Mouse (Mus musculus) kidney, embryonic 16.5 days (tissue): ENCODE results near the gene Gm45799. TPM values are rescaled to one million over a fixed set of nuclear protein-coding genes. Genes with fewer than 3 reads are reported as not detected.
A peak's percentile ranks its signal among the peaks of the same experiment; 100 is the strongest.

Experiments used
- ATAC-seq: fragments of 200-750 bp; cut with Nextera tagmentation; 2 replicates; pipeline ENCODE4 v1.8.0; 2017; ENCODE audit warnings: moderate TSS enrichment; ENCODE audit not compliant: low FRiP score, low TSS enrichment
- H3K27ac ChIP-seq: fragments of 300-500 bp; sonication (generic); 2 replicates; pipeline ENCODE4 v1.5.1; 2014; ENCODE audit warnings: low read length
- H3K27me3 ChIP-seq: fragments of 300-500 bp; sonication (generic); 2 replicates; pipeline ENCODE4 v1.6.1; 2014; ENCODE audit warnings: low read length, control low read depth, mixed read lengths; ENCODE audit not compliant: insufficient read depth
- H3K36me3 ChIP-seq: fragments of 300-500 bp; sonication (generic); 2 replicates; pipeline ENCODE4 v1.6.1; 2014; ENCODE audit warnings: low read length, control low read depth, mixed read lengths; ENCODE audit not compliant: insufficient read depth
- H3K4me1 ChIP-seq: fragments of 300-500 bp; sonication (generic); 2 replicates; pipeline ENCODE4 v1.6.1; 2014; ENCODE audit warnings: low read length, control low read depth, mixed read lengths; ENCODE audit not compliant: insufficient read depth
- H3K4me2 ChIP-seq: fragments of 300-500 bp; sonication (generic); replicated peaks from 2 replicates; pipeline ENCODE4 v1.6.1; 2014; ENCODE audit warnings: low read depth, low read length
- H3K4me3 ChIP-seq: fragments of 300-500 bp; sonication (generic); 2 replicates; pipeline ENCODE4 v1.5.1; 2014; ENCODE audit warnings: mild to moderate bottlenecking, low read length
- H3K9ac ChIP-seq: fragments of 300-500 bp; sonication (generic); replicated peaks from 2 replicates; pipeline ENCODE4 v1.6.1; 2014; ENCODE audit warnings: low read length
- H3K9me3 ChIP-seq: fragments of 300-500 bp; sonication (generic); 2 replicates; pipeline ENCODE4 v1.6.1; 2016; ENCODE audit warnings: low read length, control low read depth
- WGBS: fragments of 180-500 bp; shearing (Covaris S2); extraction: QIAGEN DNeasy Blood & Tissue Kit; methylation state at CpG from one replicate; pipeline ENCODE4 v1.1.7; 2014; 5-methylcytosine and 5-hydroxymethylcytosine counted together
- polyA plus RNA-seq: library from polyadenylated mRNA; unstranded; fragments of >200 nt; fragmentation: Nextera tagmentation; extraction: Ambion mirVana; gene quantifications from 2 replicates; pipeline ENCODE4 v1.2.1, GENCODE M21; 2015

The Gm45799 gene
- polyA plus RNA-seq, 1 experiment from 2014 or later: 32.4 TPM

DNA sequence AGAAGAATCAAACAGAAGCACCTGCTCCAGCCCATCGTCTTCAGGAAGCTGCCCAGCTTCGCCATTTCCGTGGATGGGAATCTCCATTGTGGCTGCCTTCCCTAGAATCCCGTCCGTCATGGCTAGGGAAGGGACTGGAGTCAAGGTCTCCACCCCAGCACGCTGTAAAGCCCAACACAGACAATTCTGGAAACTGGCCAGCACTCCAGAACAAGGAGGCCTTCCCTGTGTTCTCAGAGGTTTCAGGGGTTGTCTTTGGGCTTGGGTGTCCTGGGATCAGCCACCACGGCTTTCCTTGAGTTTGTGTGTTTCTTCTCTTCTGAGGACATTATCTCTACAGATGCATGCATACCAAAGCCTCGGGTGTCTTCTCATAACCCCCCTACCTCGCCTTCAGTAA lies 1.0 kb upstream of the Gm45799 start:
- 0 out of 2 replicates have a peak, but pooled peaks cover 2% of the 10 kb centered on the region for H3K27me3 ChIP-seq
- H3K36me3 ChIP-seq: peaks cover 33% of the 10 kb centered on the region
- H3K9me3 ChIP-seq: no peaks in the 10 kb centered on the region
- peak overlapping the region; percentile 94 for H3K4me2 ChIP-seq
- H3K27ac ChIP-seq: no peak overlapping the region
- ATAC-seq: no peak
- peaks cover 25% of the 10 kb centered on the region for H3K4me1 ChIP-seq
- H3K9ac ChIP-seq: peak overlapping the region; percentile 91
- H3K4me3 ChIP-seq: peak overlapping the region; percentile 76
- 67% methylated on average over 9 of the region's 9 CpGs for WGBS

DNA sequence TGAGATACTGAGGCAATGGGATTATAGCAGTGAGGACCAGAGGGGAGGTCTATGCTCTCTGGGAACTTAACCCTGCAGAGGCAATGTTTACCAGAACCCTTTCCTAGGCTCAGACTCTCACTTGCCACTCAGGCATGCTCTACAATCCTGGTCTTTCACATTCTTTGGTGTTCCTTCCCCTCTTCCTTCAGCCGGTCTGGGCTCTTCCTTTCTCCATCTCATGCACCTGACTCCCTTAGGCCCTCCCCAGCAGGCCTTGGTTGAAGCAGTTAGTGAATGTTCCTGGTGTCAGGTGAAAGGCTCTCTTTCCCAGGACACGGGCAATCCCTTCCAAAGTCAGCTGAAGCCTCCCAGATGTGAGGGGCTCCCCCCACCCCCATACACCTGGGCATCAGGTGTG lies 596 bp upstream of the Gm45799 start, which contains the start of gene Timm10b:
TSS of gene Timm10b (plus strand) at position 301 of the 400 bp plus-strand sequence.
- Histone ChIP-seq H3K9me3 (no peaks in the 10 kb centered on the region), H3K36me3 (peaks cover 33% of the 10 kb centered on the region), H3K9ac (peak within 1 kb of the TSS; percentile 91), H3K27ac (peak within 1 kb of the TSS; percentile 92), H3K4me1 (peaks cover 25% of the 10 kb centered on the region), H3K27me3 (0 out of 2 replicates have a peak, but pooled peaks cover 2% of the 10 kb centered on the region), H3K4me3 (peak within 1 kb of the TSS; percentile 76), H3K4me2 (peak within 1 kb of the TSS; percentile 94)
- 4% methylated on average over 2 of the region's 2 CpGs for WGBS
- ATAC-seq: no peak

DNA sequence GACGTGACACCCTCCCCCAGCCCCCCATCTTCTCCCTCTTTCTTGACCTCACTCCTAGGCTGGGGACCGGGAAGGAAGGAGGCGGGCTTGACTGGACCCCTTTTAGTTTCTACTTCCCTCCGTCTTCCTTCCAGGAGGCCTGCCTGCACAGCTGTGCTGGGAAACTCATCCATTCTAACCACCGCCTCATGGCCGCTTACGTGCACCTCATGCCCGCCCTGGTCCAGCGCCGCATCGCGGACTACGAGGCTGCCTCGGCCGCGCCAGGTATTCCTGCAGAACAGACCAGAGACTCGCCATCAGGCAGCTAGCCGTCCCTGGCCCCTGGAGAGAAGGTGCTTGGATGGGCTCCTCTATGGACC lies 523 bp downstream of the Gm45799 start:
- H3K4me2 ChIP-seq: peak overlapping the region; percentile 83
- no peaks in the 10 kb centered on the region for H3K9me3 ChIP-seq
- H3K4me1 ChIP-seq: peaks cover 25% of the 10 kb centered on the region
- H3K9ac ChIP-seq: peak overlapping the region; percentile 91
- H3K4me3 ChIP-seq: peak overlapping the region; percentile 76
- peak overlapping the region; percentile 92 for H3K27ac ChIP-seq
- 0% methylated on average over 18 of the region's 18 CpGs for WGBS
- H3K27me3 ChIP-seq: no peaks in the 10 kb centered on the region
- H3K36me3 ChIP-seq: peaks cover 30% of the 10 kb centered on the region
- ATAC-seq: no peak

- Histone ChIP-seq H3K27ac (peak overlapping the region; percentile 92; the same call in 1 of the 2 replicates), H3K4me2 (peak overlapping the region; percentile 83), H3K9ac (peak overlapping the region; percentile 91; the same call in 1 of the 2 replicates), H3K27me3 (no peaks in the 10 kb centered on the region), H3K9me3 (no peaks in the 10 kb centered on the region), H3K4me1 (peaks cover 25% of the 10 kb centered on the region), H3K36me3 (peaks cover 21% of the 10 kb centered on the region), H3K4me3 (peak overlapping the region; percentile 76; the same call in 1 of the 2 replicates)
- WGBS: 53% methylated on average over 3 of the region's 3 CpGs
- ATAC-seq: no peak
These were observed 1.6 kb downstream of the Gm45799 start for GRCm38 (mm10) chr7:105641936-105642335.

DNA sequence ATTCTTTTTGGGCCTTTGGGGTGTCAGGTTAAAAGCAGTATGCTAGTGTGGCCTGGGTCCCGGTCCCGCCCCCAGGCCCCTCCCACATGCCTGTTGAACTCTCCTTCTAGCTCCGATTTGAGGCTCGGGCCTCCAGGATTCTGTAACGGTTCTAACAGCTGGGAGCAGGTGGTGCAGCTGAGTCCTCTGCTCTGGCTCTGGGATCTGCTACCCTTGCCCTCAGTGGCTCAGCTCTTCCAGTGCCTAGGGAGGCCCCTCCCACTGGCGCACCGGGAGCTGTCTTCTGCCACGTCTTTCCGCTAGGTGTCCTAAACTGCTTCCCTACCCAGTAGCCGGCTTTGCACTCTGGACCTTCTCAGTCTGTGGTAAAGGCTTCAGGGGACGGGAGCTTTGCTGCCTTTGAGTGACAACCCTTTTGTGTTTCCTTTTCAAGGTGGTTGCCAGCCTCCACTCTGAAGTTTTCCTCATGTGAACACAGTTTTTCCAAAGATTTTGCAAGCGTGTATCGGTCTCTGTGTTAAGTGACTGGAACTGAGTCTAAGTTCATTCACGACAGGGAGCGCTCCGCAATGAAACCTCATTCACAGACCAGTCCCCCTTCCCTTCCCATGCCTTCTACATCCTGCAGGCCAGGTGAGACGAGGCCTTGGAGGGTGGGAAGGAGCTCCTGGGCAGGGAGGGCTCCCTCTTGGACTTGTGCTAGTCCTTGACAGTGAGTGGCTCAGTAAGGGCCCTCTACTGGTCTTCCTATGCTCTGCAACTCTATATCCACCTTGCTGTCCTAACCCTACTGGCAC lies 10.5 kb downstream of the Gm45799 start, which contains the start of gene Dnhd1:
TSS of gene Dnhd1 (plus strand) at position 189 of the 797 bp plus-strand sequence.
- Histone ChIP-seq H3K36me3 (0 out of 2 replicates have a peak, but pooled peaks cover 4% of the 10 kb centered on the region), H3K27me3 (no peaks in the 10 kb centered on the region), H3K4me3 (peak within 1 kb of the TSS; percentile 48), H3K4me1 (peaks cover 8% of the 10 kb centered on the region; the same call in 1 of the 2 replicates), H3K27ac (peak within 1 kb of the TSS; percentile 61), H3K9ac (peak within 1 kb of the TSS; percentile 57), H3K9me3 (no peaks in the 10 kb centered on the region), H3K4me2 (peak within 1 kb of the TSS; percentile 74)
- ATAC-seq: peak; percentile 97
- 1% methylated on average over 17 of the region's 17 CpGs for WGBS

GRCm38 (mm10) chr7:105685541-105686197 lies 45.3 kb downstream of the Gm45799 start:
- Histone ChIP-seq H3K4me3 (no peak overlapping the region), H3K4me1 (no peaks in the 10 kb centered on the region), H3K4me2 (peak overlapping the region; percentile 33), H3K9me3 (no peaks in the 10 kb centered on the region), H3K27me3 (no peaks in the 10 kb centered on the region), H3K27ac (no peak overlapping the region), H3K9ac (no peak overlapping the region), H3K36me3 (no peaks in the 10 kb centered on the region)
- whole genome bisulfite sequencing: 15% methylated on average over 13 of the region's 13 CpGs
- peak; percentile 67 for ATAC-seq

- Histone ChIP-seq H3K36me3 (no peaks in the 10 kb centered on the region), H3K9me3 (no peaks in the 10 kb centered on the region), H3K4me1 (no peaks in the 10 kb centered on the region), H3K9ac (no peak overlapping the region), H3K27ac (no peak overlapping the region), H3K27me3 (no peaks in the 10 kb centered on the region), H3K4me2 (no peak overlapping the region), H3K4me3 (no peak overlapping the region)
- WGBS: 64% methylated on average over 1 of the region's 1 CpGs
- no peak for ATAC-seq
These were observed 50.5 kb downstream of the Gm45799 start for GRCm38 (mm10) chr7:105690875-105691274.

DNA sequence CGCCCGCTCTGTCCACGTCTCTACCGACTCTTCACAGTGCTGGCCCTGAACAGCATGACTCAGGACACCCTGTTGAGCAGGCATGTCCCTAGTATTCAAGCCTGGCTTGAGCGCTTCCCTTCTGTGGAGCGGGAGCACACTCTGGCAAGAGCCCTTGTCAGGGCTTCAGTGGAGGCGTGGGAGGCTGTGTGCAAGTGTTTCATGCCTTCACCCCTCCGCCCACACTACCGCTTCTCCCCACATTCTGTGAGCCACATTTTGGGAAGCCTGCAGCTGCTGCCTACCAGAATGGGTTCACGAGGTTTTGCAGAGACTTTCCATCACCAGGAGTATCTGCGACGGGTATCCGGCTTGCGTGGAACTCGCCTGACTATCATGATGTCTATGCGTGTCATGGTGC lies 62.8 kb downstream of the Gm45799 start:
- Histone ChIP-seq H3K4me3 (no peak overlapping the region), H3K9me3 (no peaks in the 10 kb centered on the region), H3K4me2 (no peak overlapping the region), H3K4me1 (no peaks in the 10 kb centered on the region), H3K27ac (no peak overlapping the region), H3K27me3 (no peaks in the 10 kb centered on the region), H3K36me3 (no peaks in the 10 kb centered on the region), H3K9ac (no peak overlapping the region)
- WGBS: 82% methylated on average over 16 of the region's 16 CpGs
- ATAC-seq: no peak

DNA sequence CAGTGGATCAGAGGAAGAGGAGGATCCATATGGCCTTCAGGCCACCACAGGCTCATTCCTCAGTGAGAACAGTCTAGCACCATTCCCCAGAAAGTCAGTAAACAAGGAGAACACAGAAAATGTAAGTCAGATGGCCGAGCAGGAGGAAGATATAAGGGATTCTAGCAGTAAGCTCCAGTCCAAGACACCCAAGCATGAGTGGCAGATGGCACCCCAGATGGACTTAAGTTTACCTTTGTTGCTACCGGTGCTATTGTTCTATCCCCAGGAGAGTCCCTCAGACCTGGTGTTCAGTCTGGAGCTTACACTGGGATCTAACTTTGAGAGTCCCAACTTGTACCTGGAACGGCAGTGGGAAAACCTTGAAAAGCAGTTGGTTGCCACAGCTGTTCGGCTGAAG lies 63.5 kb downstream of the Gm45799 start:
- no peaks in the 10 kb centered on the region for H3K9me3 ChIP-seq
- H3K4me1 ChIP-seq: no peaks in the 10 kb centered on the region
- no peak for ATAC-seq
- H3K36me3 ChIP-seq: no peaks in the 10 kb centered on the region
- H3K4me2 ChIP-seq: no peak overlapping the region
- H3K4me3 ChIP-seq: no peak overlapping the region
- WGBS: 95% methylated on average over 4 of the region's 4 CpGs
- no peaks in the 10 kb centered on the region for H3K27me3 ChIP-seq
- no peak overlapping the region for H3K27ac ChIP-seq
- H3K9ac ChIP-seq: no peak overlapping the region
